Mouse (Mus musculus): ENCODE results near the gene B230118H07Rik.

B230118H07Rik gene

DNA sequence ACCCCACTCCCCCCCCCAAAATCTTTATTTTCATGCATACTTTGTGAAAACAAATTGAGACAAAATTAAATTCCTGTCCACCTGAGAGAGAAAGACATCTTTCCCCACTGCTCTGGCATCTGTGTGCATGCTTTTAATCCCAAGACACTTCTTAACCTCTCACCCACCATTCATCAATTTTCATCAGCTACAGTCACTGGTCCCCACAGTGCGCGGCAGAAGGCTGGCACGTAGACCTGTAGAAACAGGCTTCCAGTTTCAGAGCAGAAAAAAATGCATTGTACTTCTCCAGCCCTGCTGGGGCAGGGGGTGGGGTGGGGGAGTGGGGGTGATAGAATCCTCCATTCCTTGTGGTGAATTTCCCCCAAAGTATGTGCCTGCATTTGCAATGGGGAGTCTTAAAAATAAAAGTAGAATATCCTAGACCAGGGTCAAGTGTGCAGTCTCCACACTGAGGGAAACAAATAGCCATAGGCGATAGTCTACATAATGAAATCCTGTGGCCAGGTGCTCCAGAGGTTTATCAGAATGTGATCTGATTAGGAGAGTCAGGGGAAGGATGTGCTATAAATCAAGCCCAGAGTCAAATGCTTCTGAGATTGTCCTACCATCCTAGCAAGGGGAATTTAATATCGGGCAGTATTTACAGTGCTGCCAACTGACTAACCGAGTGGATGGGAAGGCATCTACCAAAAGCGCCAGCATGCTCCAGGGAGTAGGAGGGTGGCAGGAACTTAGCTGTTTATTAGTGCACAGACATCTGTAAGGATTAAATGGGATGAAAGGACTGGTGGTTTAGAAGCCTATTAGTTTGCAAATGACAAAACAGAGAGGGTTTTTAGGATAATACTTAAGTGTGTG is 10.1 kb downstream of the B230118H07Rik start:
- 76% methylated on average over 7 of the region's 7 CpGs for WGBS

DNA sequence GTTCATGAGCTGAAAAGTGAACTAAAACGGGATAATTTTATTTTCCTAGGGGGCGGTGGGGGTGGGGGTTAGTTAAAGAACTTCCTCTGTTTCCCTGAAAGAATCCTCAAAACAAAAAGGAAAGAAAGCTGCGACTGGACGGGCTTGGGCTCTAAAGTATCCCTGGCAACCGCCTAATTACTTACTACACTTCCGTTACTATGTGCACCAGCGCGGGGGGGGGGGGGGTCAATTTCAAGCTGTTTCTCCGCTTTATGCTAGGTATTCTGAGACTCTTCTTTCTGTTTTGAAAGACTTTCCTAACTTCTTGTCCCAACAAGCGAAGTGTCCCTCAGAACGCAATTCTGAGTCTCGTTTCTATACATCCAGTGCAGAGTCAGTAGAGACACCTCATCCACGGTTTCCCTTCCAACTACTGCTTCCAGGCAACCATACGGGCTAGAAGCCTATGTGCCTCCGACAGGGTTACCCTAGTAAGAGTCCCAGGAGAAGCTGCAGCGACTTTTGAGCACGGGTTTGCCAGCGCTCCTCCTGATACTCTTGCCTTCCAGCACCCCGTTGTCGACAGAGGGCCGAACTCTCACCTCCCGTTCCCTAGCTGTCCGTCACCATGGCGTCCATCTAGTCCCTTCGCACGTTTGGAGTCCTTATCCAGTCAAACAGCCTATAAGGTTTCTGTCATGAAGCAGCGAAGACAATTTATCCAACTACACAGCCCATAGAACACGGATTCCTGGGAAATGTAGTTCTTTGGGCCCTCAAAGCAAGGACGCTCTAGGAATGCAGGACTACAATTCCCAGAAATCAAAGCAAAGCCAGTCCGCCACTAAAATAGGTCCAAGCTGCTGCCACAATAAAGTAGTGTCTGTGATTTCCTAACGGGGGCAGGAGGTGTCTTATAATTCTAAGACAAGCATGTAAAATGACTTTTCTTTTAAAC is 20.8 kb downstream of the B230118H07Rik start:
- WGBS: under 1% methylated on average over 31 of the region's 31 CpGs

DNA sequence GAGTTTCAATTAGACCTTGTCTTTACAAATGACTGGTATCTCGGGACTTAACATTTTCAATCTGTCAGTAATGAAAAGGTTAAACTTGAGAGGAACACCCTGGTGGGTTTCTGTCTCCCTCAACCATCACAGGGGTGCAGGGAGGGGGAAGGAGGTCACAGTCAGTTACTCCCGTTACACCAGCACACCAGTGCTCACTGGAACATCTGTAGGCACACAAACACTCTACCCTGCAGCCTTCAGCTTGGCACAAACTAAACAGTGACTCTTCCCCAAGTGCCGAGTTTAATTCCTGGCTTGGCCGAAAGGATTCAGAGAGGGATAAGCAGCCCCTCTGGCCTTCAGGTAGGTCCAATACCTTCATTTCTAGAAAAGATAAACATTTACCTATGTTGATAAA is 24.8 kb downstream of the B230118H07Rik start, which contains the start of gene Rag2:
TSS of gene Rag2 (plus strand) at position 193 of the 400 bp plus-strand sequence.
- 65% methylated on average over 4 of the region's 4 CpGs for WGBS

DNA sequence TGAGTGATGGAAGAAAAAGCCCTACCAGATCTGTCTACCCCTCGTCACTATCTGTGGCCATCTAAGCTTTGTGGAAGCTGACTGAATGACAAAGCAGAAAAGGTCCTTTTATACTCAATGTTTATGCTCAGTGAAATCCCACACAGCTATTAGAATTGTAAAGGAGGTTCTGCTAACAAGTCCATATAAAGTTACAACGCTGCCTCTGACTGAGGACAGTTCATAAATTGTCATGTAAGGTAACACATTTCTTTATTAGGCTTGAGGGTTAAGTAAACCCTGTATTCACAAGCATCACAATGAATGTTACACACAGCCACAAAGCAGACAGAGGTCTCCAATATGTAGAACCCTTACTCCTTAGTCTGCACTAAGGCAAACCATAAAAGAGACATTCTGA is 25.3 kb downstream of the B230118H07Rik start:
- WGBS: 73% methylated on average over 2 of the region's 2 CpGs

DNA sequence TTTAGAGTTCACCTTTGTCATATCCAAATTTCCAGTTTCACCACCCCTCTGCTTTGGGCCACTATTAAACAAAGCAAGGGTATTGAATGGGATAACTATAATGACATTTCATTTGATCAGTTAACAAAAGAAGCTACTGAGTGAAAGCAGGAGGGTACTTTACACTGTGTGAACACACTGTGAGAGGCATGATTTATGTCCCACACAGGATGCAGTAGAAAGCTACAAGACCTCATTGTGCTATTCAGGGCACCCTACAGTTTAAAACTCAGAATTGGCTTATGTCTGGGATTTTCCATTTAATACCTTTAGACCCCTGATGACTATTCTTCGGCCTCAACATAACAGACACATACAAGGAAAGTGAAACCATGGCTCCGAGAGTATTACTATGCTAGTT is 26.3 kb downstream of the B230118H07Rik start:
- WGBS: 76% methylated on average over 2 of the region's 2 CpGs

DNA sequence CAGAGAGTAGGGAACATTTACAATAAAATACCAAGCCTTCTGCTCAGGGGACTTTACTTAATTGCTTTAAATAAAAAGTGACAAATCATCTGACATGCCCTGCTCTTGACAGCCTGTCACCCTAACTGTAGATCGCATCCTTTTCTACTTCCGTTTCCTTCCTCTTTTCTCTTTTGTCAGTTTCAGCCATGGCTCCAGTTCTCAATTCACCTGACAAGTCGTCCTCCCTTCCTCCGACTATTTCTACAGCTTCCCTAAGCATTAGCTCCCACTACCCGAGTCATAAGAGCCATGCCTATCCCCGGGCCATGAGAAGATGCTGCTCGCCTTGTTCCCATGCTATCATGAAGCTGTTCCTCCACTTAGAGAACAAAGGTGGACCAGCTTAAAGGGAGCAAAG is 27.7 kb downstream of the B230118H07Rik start:
- WGBS: 77% methylated on average over 7 of the region's 7 CpGs

DNA sequence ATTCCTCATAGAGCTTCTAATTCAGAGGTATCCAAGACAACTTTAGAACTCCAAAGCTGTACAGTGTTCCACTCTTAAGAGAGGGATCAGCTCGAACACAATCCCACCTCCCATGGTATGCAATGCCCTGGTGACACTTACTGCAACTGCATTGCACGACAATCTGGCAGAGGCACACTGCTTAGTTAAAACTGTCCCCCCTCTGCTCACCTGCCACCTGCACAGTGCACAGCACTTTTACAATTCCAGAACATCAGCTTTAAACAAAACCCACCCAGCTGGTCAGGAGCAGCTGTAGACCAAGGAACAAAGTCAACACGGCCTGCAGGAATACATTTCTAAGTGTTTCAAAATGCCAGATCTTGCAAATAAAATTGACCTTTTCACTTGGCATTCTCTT is 28.4 kb downstream of the B230118H07Rik start:
- WGBS: 82% methylated on average over 3 of the region's 3 CpGs

DNA sequence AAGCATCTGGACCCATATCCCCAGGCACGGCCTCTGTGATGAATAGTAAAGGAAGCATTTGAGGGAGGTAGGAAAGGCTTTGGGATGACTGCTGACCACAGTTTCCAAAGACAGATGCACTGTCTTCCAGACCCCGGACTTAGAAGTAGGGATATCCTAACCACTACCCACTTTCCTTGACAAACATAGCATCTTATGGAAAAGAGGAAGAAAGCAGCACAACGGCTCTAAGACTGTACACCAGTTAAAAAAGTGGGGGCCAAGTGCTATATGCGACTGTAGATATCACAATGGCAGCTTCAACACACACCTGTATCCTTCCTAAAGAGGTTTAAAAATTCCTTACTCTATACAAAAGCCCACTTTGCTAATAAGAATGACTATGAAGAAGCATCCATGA is 31.0 kb downstream of the B230118H07Rik start:
- WGBS: 82% methylated on average over 4 of the region's 4 CpGs

DNA sequence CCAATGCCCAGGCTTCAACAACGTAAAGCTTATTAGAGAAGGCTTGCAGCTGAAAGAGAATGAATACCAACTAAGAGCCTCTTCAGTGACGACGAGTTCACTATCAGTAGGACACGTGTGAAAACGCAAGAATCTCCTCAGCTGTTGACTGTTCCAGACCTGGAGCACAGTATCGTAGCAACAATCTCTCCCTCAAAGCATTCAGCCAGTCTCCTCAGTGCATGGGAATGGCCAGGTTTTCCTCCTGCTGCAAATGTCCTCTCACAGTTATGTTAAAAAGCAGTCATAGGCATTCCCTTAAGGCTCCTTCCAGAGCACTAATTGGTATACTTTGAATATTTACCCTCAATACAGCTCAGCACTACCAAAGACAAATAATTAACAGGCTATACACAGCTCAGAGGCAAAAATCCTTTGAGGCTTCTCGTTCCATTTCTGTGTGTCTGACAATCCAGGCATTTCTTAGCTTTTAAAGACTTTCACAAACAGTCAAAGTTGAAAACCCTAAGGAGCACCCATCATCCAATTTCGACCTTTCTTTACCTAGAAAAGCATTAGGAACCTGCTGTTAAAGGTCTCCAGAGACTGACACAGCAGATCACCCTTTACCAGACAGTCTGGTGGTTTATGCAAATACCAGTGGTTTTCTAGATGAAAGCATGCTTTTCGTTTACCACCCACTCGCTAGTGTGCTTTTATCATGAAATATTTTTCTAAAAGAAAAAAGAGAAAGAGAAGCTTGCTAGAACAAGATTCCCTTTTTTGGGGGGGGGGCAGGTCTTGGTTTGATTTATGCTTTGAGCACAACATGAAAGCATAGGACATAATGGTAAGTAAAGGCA is 33.6 kb downstream of the B230118H07Rik start:
- 53% methylated on average over 10 of the region's 10 CpGs for WGBS

DNA sequence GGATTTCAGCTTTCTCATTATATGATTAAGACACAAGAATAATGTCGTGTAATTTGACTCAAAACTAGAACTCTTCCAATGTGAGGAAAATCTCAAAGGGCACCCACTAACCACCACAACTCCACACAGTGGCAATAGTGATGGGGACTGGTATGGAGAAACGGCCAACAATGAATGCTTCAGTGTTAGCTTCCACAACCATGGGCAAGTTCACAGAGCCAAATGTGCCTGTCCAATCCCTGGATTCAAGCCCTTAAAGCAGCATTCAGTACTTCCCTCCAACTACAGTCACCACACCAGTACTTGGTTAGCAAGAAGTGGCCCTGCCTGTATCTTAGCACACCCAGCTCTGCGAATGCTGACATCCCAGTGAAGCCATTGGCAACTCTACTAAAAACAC is 38.5 kb downstream of the B230118H07Rik start:
- 72% methylated on average over 3 of the region's 3 CpGs for WGBS

DNA sequence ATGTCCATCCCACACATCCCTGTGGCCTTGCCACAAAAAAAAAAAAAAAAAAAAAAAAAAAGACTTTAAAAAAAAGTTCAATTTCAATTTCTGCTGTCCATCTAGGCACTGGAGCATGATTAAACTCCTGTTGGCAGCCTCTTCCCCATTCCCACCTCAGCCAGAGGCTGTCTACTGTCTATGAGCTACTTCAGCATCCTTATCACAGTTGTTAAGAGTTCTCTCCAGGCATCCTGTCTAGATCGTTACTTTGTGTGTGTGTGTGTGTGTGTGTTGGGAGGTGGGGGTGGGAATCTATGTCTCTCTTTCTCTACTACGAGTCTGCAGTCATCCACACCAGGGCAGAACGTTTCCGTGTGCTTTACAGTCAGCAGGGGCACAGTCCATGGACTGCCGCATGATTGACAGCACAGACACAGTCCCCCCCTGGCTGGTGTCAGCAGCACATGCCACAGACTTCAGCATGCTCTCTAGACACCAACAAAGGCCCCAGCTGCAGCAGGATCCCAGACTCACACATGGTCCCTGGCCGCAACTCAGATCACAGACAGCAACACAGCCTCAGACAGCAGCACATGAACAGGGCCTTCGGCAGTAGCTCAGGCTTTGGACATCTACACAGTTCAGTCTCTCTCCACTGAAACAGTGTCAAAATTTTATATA is 41.0 kb downstream of the B230118H07Rik start:
- WGBS: 64% methylated on average over 7 of the region's 7 CpGs

DNA sequence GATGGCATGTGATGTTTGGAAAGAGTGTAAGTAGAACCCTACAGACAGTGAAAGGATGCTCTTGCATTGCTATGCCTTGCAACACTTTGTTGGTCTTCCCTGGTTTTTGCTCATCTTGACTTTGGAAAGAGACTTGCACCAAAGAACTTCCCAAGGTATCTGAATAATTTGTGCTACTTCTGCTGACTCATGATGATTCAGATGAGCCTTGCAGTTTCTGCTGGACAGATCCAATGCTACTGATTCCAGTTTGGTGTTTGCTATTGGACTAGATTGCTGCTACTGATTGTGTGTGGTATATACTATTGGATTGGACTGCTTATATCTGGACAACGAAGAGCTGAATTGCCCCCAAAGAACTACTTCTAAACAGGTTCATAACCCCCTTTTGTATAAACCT is 46.2 kb downstream of the B230118H07Rik start:
- 95% methylated on average over 1 of the region's 1 CpGs for WGBS

DNA sequence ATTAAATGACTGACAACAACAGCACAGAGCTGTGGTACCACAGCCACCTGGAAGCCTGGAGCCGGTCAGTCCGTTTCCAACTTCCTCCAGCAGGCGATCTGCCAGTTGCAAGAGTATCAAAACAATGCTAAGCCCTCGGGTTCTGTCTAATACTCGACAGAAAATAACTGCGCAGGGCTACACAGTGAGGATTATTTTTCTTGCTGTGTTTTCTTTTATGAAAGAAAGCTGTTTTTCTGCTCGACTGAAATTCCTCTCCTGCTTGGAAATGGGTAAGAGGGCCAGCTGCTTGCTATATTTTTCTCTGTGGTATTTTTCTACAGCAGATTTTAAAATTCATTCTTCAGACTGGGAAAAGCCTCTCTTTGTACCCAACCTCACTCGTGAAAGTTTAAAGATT is 48.6 kb downstream of the B230118H07Rik start:
- 11% methylated on average over 8 of the region's 8 CpGs for WGBS

DNA sequence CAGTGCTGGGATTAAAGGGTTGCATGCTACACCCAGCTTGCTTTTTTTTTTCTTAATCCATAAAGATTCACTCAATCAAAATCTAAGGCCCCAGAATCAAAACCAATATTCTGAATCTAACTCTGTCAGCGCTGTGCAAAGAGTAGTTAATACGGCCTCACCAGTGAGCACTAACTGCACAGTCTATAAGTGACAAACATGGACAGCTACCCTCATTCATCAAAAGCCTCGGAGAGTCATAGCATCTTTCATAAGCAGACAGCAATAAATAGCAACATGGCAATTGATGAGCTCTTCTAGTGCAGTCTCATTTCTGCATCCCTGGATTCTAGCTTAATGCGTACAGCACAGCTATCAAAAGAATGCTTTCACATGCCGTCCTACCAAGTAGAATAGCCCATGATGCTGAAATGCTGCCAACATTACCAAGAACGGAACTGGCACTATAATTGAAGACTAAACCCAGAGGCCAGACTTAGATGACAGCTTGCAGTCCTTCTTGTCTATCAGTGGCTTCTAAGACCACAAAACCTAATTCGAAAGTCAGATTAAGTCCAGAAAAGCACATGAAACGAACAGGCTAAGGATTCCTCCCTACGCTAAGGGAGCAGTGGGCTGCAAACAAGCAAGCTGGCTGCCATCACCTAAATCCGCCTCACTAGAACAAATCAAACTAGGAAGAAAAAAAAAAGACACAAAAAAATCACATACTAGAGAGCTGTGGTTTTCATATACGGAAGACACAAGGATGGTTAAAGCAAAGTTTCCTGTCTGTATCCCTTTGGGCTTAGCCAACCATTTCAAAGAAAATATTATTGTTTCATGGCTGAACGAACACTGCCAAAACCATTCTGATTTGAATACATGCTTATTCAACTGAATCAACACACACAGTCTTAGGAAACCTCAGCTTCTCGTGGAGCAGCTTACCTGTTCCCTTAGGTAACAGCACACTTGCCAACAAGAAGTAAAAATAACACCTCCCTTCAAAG is 50.8 kb downstream of the B230118H07Rik start:
- WGBS: 40% methylated on average over 13 of the region's 13 CpGs

DNA sequence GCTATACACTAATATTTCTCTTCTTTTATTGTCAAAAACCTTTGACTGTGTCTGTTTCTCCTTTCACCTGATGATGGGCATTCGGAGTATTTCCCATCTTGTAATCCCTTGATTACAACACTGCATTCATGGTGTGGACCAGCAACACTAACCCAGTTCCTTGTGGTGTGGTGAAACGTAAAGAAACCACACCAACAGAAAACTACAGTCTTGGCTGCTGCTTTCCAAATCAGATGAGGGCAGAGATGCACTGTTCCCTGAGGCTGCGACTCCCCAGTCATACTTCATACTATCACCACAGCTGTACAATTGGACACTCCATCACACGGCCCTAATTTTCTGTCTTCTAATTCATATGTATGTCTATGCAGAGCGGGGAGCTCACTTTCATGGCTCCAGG is 54.7 kb downstream of the B230118H07Rik start:
- 93% methylated on average over 5 of the region's 5 CpGs for WGBS

DNA sequence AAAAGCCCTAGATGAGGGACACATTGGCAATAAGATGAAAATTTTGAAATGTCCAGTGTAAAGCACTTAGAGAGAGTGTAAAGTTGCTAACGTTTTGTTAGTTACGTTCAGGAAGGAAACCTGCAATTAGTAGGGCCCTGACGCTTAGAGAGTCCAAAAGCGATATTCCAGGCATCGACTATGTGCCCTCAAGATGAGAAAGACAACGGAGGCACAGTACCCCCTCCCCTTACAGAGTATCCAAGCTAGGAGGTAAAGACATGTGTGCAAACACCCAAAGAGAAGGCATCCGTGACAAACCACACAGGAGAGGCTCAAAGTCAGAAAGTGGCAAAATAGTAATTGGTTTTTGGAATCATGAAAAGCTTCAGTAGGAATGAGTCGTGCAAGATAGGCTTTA is 56.4 kb downstream of the B230118H07Rik start:
- WGBS: 76% methylated on average over 8 of the region's 8 CpGs

DNA sequence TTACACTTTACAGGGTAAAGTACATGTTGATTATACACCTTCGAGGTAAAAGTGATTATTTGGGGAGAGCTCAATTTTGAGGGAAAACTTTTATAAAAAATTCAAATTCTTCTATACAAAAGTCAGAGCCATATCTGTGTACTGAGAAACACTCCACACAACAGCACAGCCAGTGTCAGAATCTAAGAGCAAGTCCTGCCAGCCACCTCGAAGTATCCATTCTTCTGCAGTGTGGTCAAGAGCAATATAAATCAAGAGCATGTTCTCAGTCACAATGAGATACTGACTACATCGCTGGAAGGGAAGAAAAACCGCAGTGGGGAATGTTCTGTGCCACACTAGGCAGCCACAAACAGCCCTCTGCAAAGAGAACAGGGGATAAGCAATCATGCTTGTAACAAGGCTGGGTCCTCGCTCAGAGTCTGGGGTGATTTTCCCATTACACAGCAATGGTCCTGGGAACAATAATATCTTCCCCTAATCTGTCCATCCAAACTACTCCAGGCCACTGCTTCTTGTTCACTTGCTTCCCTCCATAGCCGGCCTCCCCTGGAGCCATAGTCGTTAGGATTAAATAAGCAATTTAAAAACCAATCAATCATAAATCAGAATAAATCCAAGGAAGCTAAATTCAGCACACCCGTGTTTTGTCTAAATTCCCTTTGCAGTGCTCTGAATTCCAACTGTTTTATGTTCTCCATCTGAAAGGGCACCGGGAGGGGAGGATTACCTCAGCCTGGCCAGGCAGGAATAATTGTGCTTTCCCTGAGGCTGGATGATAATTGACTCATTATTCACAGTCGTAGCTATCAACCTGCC is 57.1 kb downstream of the B230118H07Rik start:
- WGBS: 71% methylated on average over 10 of the region's 10 CpGs

DNA sequence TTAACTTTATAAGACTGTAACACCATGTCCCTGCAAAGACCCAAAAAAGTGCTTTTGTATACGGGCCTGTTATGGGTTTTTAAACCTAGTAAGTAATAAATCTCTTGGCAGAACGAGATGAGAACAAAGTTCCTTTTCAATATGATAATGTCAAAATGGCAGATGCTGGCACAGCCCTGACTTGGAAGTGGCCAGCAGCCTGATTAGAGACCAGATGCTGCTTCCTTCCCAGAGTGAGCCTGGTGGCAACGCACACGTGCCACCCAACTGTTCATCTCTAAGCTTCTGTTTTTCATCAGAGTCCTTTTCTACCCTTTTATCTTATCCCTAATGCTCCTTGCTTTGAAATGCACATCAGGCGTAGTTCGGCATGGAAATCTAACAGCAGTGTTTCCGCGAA is 58.0 kb downstream of the B230118H07Rik start:
- 81% methylated on average over 8 of the region's 8 CpGs for WGBS

DNA sequence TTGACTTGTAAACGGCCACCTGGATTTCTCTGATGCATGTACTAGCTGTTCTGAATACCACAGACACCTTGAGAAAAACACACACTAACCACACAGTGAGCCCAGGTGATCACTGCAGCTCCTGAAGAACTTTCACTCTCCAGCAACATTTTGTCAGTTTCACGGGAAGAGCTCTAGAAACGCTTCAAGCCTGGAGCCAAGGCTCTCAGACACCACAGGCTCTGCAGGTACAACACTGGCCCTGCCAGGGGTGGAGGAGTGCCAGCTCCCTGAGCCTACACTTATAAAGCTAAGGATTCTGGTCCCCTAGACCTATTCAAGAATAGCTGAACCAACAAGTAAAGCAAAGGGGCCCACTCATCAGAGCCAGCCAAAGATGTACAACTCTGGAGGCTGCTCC is 67.9 kb downstream of the B230118H07Rik start:
- 77% methylated on average over 3 of the region's 3 CpGs for WGBS
